Mouse (Mus musculus) left cerebral cortex, adult 8-10 months (tissue): ENCODE results near the gene Zfp235. TPM values are rescaled to one million over a fixed set of nuclear protein-coding genes. Genes with fewer than 3 reads are reported as not detected.

Source experiments
- total RNA-seq, 4 experiments: library from RNA; stranded (reverse); gene quantifications; 2 replicates each; pipeline ENCODE4 v1.2.4; 2022

Zfp235 gene
- total RNA-seq, 4 experiments from 2014 or later: 19.7 to 23.1 (median 21.6) TPM

Other genes with a start within 250 kb of the Zfp235 start
- not detected for gene Vmn1r178, start 242.2 kb upstream of the Zfp235 start, total RNA-seq
- gene Vmn1r179, start 207.2 kb upstream of the Zfp235 start, total RNA-seq: not detected
- gene Vmn1r180, start 183.5 kb upstream of the Zfp235 start, total RNA-seq: not detected
- not detected for gene Vmn1r181, start 159.6 kb upstream of the Zfp235 start, total RNA-seq
- not detected for gene V1rd19, start 132.5 kb upstream of the Zfp235 start, total RNA-seq
- not detected for gene Vmn1r183, start 80.9 kb upstream of the Zfp235 start, total RNA-seq
- 10 to 100 TPM; 48.8 to 63.0 (median 52.7) TPM for gene Zfp180, start 52.2 kb upstream of the Zfp235 start, total RNA-seq
- gene Zfp112, start 21.9 kb upstream of the Zfp235 start, total RNA-seq: 10 to 100 TPM; 11.7 to 12.4 (median 12.1) TPM
- 1 to 10 TPM; 2.7 to 4.8 (median 3.1) TPM for gene Zfp114, start 40.9 kb downstream of the Zfp235 start, total RNA-seq
- 10 to 100 TPM; 11.5 to 15.4 (median 12.1) TPM for gene Zfp111, start 77.3 kb downstream of the Zfp235 start, total RNA-seq
- gene Zfp109, start 103.4 kb downstream of the Zfp235 start, total RNA-seq: 10 to 100 TPM in 3 of 4 experiments, 1 to 10 TPM in 1; 9.5 to 11.8 (median 10.5) TPM
- gene Zfp108, start 120.6 kb downstream of the Zfp235 start, total RNA-seq: 1 to 10 TPM; 7.7 to 9.9 (median 9.0) TPM
- 10 to 100 TPM; 12.3 to 15.8 (median 13.6) TPM for gene Zfp93, start 136.3 kb downstream of the Zfp235 start, total RNA-seq
- 10 to 100 TPM; 19.0 to 24.4 (median 21.5) TPM for gene Zfp61, start 167.1 kb downstream of the Zfp235 start, total RNA-seq
- 10 to 100 TPM; 14.2 to 16.4 (median 15.7) TPM for gene Zfp94, start 182.5 kb downstream of the Zfp235 start, total RNA-seq
- gene Tescl, start 199.8 kb downstream of the Zfp235 start, total RNA-seq: not detected
- gene Lypd5, start 215.0 kb downstream of the Zfp235 start, total RNA-seq: not detected
- 1 to 10 TPM in 1 of 4 experiments, under 1 TPM in 3; 0.50 to 1.0 (median 0.53) TPM for gene Kcnn4, start 236.1 kb downstream of the Zfp235 start, total RNA-seq